Mouse (Mus musculus) stomach, postnatal 0 days (tissue): Measurements from ENCODE around the gene Aaas. TPM values are rescaled to one million over a fixed set of nuclear protein-coding genes. Genes with fewer than 3 reads are reported as not detected.

ENCODE experiments used
- ATAC-seq: fragments of 200-750 bp; cut with Nextera tagmentation; 2 replicates; pipeline ENCODE4 v1.8.0; 2017; ENCODE audit not compliant: low FRiP score, low TSS enrichment
- DNase-seq: peaks from one replicate; pipeline ENCODE4 v3.0.0-alpha.2; 2016; ENCODE audit warnings: low spot score
- H3K27ac ChIP-seq: fragments of 300-500 bp; sonication (generic); replicated peaks from 2 replicates; pipeline ENCODE4 v1.5.1; 2014; ENCODE audit warnings: mild to moderate bottlenecking, control low read depth
- H3K27me3 ChIP-seq: fragments of 300-500 bp; sonication (generic); 2 replicates; pipeline ENCODE4 v1.6.1; 2014; ENCODE audit warnings: low read length; ENCODE audit not compliant: control insufficient read depth, insufficient read depth
- H3K36me3 ChIP-seq: fragments of 300-500 bp; sonication (generic); 2 replicates; pipeline ENCODE4 v1.6.1; 2014; ENCODE audit warnings: low read length, mixed read lengths; ENCODE audit not compliant: control insufficient read depth, insufficient read depth
- H3K4me1 ChIP-seq: fragments of 300-500 bp; sonication (generic); replicated peaks from 2 replicates; pipeline ENCODE4 v1.6.1; 2014; ENCODE audit warnings: antibody characterized with exemption; ENCODE audit not compliant: control insufficient read depth, insufficient read depth
- H3K4me2 ChIP-seq: fragments of 300-500 bp; sonication (generic); replicated peaks from 2 replicates; pipeline ENCODE4 v1.6.1; 2014; ENCODE audit warnings: low read depth, mild to moderate bottlenecking, control low read depth, moderate library complexity
- H3K4me3 ChIP-seq: fragments of 300-500 bp; sonication (generic); 2 replicates; pipeline ENCODE4 v1.5.1; 2014; ENCODE audit warnings: low read depth, low read length, control low read depth
- H3K9ac ChIP-seq: fragments of 300-500 bp; sonication (generic); 2 replicates; pipeline ENCODE4 v1.6.1; 2014; ENCODE audit warnings: mild to moderate bottlenecking, low read length, control low read depth, mixed read lengths
- H3K9me3 ChIP-seq: fragments of 300-500 bp; sonication (generic); 2 replicates; pipeline ENCODE4 v1.6.1; 2016; ENCODE audit warnings: low read length; ENCODE audit not compliant: control insufficient read depth
- CTCF ChIP-seq: IDR thresholded peaks from 2 replicates; pipeline ENCODE4 v1.5.1; 2016; ENCODE audit warnings: antibody characterized with exemption, low read depth, mild to moderate bottlenecking, moderate library complexity
- EP300 ChIP-seq: optimal IDR thresholded peaks from 2 replicates; pipeline ENCODE3; 2016; ENCODE audit warnings: antibody characterized with exemption
- WGBS: fragments of 180-500 bp; shearing (Covaris S2); extraction: QIAGEN DNeasy Blood & Tissue Kit; methylation state at CpG from one replicate; pipeline ENCODE4 v1.1.7; 2014; 5-methylcytosine and 5-hydroxymethylcytosine counted together
- polyA plus RNA-seq: library from polyadenylated mRNA; unstranded; fragments of >200 nt; fragmentation: Nextera tagmentation; extraction: Ambion mirVana; gene quantifications from 2 replicates; pipeline ENCODE4 v1.2.1, GENCODE M21; 2015

Aaas gene
- polyA plus RNA-seq, 1 experiment from 2014 or later: 21.7 TPM

DNA sequence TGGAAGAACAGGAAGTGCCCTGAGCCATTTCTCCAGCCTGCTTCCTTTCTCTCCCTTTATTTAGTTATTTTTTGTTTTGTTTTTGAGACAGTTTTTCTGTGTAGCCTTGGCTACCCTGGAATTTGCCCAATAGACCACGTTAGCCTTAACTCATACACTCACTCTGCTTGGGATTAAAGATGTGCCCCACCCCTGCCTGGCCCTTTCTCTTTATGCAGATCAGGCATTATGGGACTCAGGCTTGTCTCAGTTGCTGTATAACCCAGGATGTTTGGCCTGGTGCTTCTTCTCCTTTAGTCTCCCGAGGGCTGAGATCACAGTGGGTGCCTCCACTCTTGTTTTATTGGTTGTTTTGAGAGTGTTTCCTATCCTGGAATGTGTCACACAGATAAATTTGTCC lies 41.9 kb upstream of the Aaas start:
- Histone ChIP-seq H3K9me3 (no peaks in the 10 kb centered on the region), H3K9ac (no peak overlapping the region), H3K27me3 (no peaks in the 10 kb centered on the region), H3K36me3 (no peaks in the 10 kb centered on the region), H3K27ac (peak overlapping the region; percentile 74), H3K4me2 (no peak overlapping the region), H3K4me1 (no peaks in the 10 kb centered on the region), H3K4me3 (no peak overlapping the region)
- WGBS: 26% methylated on average over 2 of the region's 2 CpGs
- ATAC-seq: no peak
- no peak for DNase-seq
- TF ChIP-seq CTCF (no peak), EP300 (no peak)

DNA sequence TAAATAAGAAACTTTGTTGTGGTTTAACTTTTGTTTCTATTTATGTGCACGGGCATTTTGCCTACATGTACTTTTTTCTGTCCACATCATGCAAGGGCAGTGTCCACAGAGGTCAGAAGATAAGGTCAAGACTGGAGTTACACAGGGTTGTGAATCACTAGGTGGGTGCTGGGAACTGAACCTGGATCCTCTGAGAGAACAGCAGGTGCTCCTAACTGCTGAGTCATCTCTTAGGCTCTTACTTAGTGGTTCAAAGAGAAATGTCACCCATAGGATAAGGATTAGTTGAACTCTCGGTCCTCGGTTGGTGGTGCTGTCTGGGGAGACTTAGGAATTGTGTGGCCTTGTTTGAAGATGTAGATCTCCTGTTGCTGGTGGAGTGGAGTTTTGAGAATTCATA lies 38.4 kb upstream of the Aaas start:
- Histone ChIP-seq H3K27me3 (no peaks in the 10 kb centered on the region), H3K4me3 (no peak overlapping the region), H3K36me3 (no peaks in the 10 kb centered on the region), H3K4me2 (no peak overlapping the region), H3K9ac (no peak overlapping the region), H3K27ac (no peak overlapping the region), H3K9me3 (no peaks in the 10 kb centered on the region), H3K4me1 (no peaks in the 10 kb centered on the region)
- WGBS: 71% methylated on average over 3 of the region's 3 CpGs
- no peak for DNase-seq
- TF ChIP-seq EP300 (no peak), CTCF (no peak)
- no peak for ATAC-seq

DNA sequence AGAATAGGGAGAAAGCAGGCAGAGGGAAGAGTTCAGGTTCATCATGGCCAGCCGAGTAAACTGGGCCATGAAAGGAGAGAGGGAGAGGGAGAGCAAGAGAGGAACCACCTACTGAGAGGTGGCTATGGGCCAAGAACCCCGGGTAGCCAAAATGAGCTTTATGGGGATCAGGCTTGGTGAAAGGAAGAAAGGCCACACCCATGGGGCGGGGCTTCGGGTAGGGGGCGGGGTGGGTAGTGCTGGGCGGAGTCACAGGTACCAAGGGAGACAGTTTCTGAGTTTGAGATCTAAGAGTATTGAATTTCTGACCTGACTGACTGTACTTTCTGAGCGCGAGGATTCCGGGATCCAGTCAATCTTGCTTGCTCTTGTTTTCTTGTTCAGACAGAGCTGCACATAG lies 36.1 kb upstream of the Aaas start:
- WGBS: 40% methylated on average over 9 of the region's 9 CpGs
- no peak overlapping the region for H3K4me2 ChIP-seq
- no peak for ATAC-seq

DNA sequence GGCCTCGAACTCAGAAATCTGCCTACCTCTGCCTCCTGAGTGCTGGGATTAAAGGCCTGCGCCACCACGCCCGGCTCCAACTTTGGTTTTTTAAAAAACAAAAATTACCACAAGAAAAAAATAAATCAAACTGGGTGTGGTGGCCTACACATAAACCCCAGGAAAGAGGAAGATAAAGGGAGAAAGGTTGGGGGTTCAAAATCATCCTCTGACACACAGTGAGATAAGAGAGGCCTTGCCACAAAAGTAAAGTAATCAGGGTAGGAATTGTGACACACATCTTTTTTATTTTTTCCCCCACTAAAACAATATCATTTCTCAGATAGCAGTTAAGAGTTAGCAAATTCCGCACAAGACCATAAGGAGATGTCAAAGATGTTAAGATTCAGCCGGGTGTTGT lies 33.1 kb upstream of the Aaas start:
- WGBS: 85% methylated on average over 6 of the region's 6 CpGs
- Histone ChIP-seq H3K9me3 (no peaks in the 10 kb centered on the region), H3K27me3 (no peaks in the 10 kb centered on the region), H3K4me2 (no peak overlapping the region), H3K4me1 (no peaks in the 10 kb centered on the region), H3K9ac (no peak overlapping the region), H3K27ac (no peak overlapping the region), H3K36me3 (no peaks in the 10 kb centered on the region), H3K4me3 (no peak overlapping the region)
- no peak for TF ChIP-seq EP300
- no peak for TF ChIP-seq CTCF
- ATAC-seq: no peak
- DNase-seq: no peak

More for the DNA sequence above, 36.1 kb upstream of the Aaas start:
- Histone ChIP-seq H3K36me3 (no peaks in the 10 kb centered on the region), H3K4me3 (no peak overlapping the region), H3K9me3 (no peaks in the 10 kb centered on the region), H3K27ac (no peak overlapping the region), H3K27me3 (no peaks in the 10 kb centered on the region), H3K4me1 (no peaks in the 10 kb centered on the region), H3K9ac (no peak overlapping the region)
- peak; percentile 49 for DNase-seq
- TF ChIP-seq EP300: no peak
- TF ChIP-seq CTCF: no peak

DNA sequence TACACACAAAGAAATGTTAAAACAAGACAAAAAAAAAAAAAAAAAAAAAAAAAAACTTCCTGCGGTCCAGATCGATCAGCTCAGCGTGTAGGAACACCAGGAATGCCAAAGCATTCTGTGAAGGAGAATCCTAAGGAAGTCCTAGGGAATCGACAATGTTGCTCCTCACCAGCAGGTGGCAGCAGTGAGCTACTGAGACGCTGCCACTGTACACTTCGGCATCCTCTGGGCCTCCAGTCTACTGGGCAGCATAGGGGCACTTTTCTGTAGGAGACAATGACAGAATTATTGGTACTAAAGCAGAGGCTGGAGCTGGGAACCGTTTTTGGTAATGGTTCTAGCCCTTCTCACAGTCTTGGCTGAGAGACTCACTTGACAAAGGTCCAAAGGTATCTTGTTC lies 31.0 kb upstream of the Aaas start:
- DNase-seq (peak; percentile 88), ATAC-seq (peak; percentile 78)
- Histone ChIP-seq H3K4me3 (no peak overlapping the region), H3K4me2 (no peak overlapping the region), H3K9me3 (no peaks in the 10 kb centered on the region), H3K27me3 (no peaks in the 10 kb centered on the region), H3K36me3 (no peaks in the 10 kb centered on the region), H3K9ac (no peak overlapping the region), H3K27ac (no peak overlapping the region), H3K4me1 (0 out of 2 replicates have a peak, but pooled peaks cover 3% of the 10 kb centered on the region)
- TF ChIP-seq EP300 (no peak), CTCF (peak; percentile 98)
- WGBS: 1% methylated on average over 7 of the region's 7 CpGs

DNA sequence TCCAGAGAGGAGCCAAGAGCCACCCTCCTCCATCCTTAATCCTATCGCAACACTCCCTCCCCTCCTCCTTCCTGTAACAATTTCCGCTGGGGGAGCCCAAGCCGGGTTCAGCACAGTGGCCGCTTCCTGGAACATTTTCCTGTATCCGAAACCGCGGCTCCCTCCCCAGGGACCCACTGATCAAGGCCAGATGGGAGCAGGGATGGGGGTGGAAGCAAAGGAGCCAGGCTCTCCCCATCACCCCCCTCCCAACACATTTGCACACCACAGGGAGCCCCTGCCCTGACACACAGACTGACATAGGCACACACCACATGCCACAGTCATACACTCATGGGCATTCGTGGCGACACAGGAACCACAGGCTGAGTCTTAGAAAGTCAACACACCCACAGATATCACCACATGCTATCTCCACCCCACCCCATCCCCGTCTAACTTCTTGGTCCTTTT lies 27.3 kb upstream of the Aaas start:
- DNase-seq (no peak), ATAC-seq (peak; percentile 27; the same call in 1 of the 2 replicates)
- H3K36me3 ChIP-seq: no peaks in the 10 kb centered on the region
- H3K9ac ChIP-seq: peak overlapping the region; percentile 35; the same call in 1 of the 2 replicates
- H3K27me3 ChIP-seq: no peaks in the 10 kb centered on the region
- H3K27ac ChIP-seq: peak overlapping the region; percentile 56
- H3K4me1 ChIP-seq: 0 out of 2 replicates have a peak, but pooled peaks cover 3% of the 10 kb centered on the region
- TF ChIP-seq CTCF (no peak), EP300 (no peak)
- H3K9me3 ChIP-seq: no peaks in the 10 kb centered on the region
- no peak overlapping the region for H3K4me3 ChIP-seq
- 15% methylated on average over 10 of the region's 10 CpGs for WGBS
- peak overlapping the region; percentile 97 for H3K4me2 ChIP-seq
